Mouse (Mus musculus) ES-CJ7 (cell line): Measurements from ENCODE around the gene Ppp2r1b.

ENCODE experiments used
- DNase-seq: peaks from one replicate; pipeline ENCODE4 v3.0.0; 2011; ENCODE audit warnings: low read depth, low spot score

Gene Ppp2r1b

GRCm38 (mm10) chr9:50867015-50867414 lies 21.9 kb downstream of the Ppp2r1b start:
- DNase-seq = no peak

GRCm38 (mm10) chr9:50868182-50868581 lies 23.1 kb downstream of the Ppp2r1b start:
- no peak for DNase-seq

DNA sequence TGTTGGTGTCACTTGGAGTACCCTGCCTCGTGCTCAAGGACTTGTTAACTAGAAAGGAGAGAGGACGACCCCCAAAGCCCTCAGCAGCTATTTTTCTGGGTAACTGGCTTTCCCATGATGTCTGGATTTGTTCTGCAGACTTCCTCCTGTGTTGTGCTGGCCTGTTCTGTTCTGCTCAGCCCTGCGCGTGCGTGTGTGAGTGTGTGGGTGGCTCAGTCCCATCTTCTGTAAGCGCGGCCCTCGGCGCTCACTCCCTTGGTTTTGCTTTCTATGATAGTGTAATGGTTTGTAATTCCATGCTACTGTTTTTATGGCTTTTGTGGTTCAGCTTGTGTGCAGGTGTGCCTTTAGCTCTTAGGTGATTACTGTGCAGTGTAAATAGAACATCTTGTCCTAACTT lies 28.1 kb downstream of the Ppp2r1b start:
- no peak for DNase-seq

GRCm38 (mm10) chr9:50874031-50874430 lies 28.9 kb downstream of the Ppp2r1b start:
- no peak for DNase-seq

DNA sequence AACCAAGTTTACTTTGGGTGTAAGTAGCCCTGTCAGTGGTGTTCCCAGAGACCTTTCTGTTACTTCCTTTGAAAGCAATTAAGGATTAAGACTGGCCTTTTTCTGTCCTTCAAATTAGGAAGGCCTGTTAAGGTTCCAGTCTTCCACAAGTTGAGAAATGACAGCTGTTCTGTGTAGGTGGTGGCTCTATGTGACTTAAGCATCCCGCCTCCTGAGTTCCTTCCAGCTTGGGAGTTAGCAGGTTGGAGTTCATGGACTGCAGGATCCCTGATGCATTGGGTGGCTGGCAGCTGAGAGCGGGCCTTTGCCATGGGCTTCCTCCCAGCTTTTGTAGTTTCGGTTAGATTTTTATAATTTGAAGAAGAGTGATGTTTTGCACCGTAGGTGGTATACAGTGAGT lies 30.4 kb downstream of the Ppp2r1b start:
- DNase-seq = no peak

DNA sequence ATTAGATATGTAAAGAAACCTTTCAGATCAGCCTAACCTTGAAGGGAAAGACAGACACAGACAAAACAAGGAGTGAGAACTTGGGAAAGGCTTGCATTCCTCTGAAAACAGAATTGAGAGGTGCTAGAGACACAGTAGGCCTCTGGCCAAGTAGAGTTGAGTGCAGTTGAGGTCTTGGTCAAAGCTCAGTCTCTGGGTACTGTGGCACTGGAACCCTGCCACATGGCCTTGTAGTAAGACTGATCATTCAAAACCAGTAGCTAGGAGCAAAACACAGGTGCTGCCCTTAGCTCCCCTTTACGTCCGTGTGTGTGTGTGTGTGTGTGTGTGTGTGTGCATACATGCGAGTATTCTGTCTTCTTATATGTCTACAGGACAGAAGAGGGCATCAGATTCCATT lies 31.2 kb downstream of the Ppp2r1b start:
- DNase-seq = no peak

DNA sequence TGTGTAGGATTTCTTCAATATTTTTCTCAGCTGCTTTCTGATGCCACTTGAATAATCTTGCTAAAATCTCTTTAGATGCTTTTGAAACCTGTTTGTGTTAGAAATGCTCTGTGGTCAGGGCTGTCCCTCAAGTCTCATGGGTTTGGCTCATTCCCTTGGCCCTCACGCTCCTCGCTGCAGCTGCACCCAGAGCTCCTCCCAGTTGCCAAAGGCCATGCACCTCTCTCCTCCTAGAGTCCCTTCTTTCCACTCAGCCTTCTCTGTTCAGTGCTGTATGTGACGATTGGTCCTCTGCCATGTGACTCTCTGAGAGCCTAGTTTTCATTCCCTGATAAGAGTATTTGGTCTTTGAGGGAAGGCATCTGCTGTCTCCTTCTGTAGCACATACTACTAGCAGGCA lies 32.3 kb downstream of the Ppp2r1b start:
- no peak for DNase-seq

- no peak for DNase-seq
These were observed 37.1 kb downstream of the Ppp2r1b start for GRCm38 (mm10) chr9:50882183-50882582.

DNA sequence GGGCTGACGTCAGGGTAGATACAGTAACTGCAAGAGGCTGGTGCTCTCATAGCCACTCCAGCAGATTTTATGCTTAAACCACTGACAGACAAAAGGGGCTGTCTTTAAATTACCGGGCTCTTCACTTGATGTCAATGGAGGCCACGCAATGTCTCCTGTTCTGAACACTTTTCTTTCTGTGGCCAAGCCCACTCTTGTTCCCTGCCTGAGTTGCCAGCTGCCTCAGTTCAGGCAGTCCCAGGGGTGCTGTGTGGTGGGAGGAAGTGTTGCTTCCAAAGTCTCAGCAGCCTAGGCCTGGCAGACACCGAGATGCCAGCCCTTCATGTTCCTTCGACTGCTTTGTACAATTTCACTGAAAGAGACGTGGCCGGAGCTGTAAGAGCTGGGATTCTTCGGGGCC lies 39.0 kb downstream of the Ppp2r1b start:
- no peak for DNase-seq

DNA sequence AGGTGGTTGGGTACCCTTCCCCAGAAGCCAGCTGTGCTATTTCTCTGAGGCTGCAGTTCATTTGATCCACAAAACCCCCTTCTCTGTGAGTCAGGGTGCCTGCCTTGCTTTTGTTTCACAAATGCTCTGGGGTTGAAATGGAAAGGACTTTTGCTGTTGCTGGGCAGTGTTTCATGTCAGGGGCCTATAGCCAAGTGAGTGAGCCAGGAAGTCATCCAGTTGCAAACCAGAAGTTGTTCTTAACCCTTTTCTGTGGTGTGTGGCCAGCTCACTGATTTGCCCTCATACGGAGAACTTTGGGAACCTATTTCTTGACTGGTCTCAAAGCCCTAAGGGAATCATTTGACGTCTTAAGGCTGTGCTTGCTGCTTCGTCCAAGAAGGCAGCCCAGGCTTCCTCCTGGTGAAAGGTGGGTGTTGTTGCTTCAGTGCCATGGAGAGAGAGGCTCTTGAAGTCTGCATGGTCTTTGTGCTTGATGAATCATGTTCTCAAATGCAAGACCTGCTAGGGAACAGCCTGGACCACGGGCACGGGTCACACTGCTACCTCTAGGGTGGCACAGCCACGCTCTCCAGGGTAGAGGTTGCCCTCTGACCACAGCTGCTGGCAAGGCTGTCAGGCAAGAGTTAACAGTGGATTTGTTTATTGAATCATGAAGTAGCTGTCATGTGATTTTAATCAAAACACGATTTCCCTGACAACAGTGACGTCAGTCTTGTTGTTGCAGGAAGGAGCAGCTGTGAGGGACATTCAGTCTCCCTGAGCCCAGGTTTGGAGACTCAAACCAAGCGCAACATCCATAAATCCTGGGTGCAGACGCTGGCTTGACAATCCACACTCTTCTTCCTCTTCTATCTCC lies 39.9 kb downstream of the Ppp2r1b start:
- DNase-seq = no peak

- DNase-seq = no peak
These were observed 40.5 kb downstream of the Ppp2r1b start for GRCm38 (mm10) chr9:50885600-50885987.

- DNase-seq = no peak
These were observed 41.8 kb downstream of the Ppp2r1b start for GRCm38 (mm10) chr9:50886870-50887269.

DNA sequence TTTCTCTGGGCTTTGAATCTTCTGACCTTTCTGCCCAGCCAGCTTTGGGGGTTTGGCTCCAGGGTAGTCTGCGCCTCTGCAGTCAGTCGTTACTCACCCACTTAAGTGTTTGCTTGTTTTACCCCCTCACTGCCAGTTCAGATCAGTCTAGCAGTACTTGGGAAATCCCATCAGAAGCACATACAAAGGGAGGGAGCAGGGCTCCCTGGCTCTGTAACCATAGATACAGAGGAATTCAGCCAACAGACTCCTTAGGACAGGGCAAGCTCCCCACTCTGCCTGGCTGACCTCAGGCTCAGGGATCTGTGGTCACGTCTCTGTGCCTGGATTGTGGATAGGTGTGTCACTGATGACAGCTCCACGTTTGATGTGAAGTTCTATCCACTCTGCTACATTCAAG lies 42.2 kb downstream of the Ppp2r1b start:
- no peak for DNase-seq

GRCm38 (mm10) chr9:50889211-50889610 lies 44.1 kb downstream of the Ppp2r1b start:
- no peak for DNase-seq

DNA sequence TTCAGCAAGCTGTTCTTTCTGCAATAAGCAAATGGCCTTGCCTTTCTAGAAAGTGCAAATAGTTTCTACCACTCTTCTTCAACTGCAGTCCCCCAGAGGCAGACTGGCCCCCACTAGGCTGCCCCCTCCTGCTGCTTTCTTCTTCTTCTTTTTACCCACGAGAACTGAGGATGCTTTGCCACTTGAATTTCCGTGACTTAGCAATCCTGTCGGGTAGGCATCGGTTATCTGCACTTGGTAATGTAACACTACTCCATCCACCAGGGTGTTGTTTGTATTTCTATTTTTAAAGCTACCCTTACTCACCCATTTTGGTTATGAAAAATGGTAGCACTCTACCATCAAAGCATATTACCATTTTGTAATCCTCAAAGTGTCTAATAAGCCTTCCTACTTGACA lies 44.9 kb downstream of the Ppp2r1b start:
- no peak for DNase-seq

- no peak for DNase-seq
These were observed 45.5 kb downstream of the Ppp2r1b start for GRCm38 (mm10) chr9:50890494-50891090.

DNA sequence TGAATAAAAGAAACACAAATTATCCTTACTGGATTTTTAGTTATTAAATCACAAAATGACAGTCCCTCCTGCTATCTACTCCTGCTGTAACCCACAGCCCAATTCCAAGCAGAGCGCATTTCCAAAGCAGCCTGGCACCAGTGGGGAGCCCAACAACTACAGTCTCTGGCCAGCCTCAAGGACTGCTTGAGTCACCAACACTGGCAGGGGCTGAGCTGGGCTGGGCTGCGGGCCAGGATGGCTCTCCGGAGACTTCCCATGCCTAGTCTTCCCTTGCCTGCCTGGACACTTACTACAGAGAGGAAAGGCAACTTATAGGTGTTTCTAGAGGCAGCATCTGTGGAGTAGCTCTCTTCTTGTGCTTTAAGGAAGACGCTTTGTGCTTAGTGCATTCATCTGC lies 48.6 kb downstream of the Ppp2r1b start:
- DNase-seq = no peak

DNA sequence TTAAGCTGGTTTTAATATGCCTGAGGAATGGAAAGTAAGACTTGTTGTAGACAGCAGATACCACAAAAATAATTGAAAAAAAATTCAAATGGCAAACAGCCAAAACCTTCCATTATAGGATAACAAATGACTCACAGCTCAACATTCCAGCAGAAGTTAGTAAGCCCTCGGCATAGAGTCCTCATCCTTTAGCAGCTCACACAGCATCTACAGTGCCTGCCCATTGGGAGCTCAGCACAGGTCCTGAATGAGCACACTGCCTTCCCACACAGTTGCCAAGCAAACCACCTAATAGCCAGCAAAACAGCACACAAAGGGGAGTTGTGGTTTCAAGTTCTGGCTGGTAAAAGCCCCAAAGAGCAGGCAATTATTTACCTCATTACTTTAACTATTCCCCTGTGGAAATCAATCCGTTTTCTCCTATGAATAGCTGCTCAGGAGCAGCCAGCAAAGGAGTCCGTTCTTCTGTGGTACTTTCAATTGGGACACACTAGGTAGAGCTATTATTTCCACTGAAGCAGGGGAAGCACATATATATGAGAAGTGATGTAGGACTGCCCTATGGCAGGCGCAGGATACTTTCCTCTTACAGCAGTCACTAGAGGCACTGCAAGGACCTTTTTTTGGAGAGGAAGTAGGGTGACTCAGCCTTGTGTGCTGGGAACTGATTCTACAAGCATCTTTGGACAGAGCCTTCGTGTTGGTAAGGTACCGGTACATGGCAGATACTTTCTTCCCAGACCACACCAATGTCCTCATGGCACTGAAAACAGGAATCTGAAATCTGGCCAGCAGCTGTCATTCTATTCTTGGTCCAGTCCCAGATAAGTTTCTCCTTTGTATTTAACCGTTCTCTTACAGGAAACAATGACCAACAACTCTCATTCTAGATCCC lies 55.2 kb downstream of the Ppp2r1b start:
- DNase-seq = no peak

GRCm38 (mm10) chr9:50904196-50904847 lies 59.2 kb downstream of the Ppp2r1b start:
- DNase-seq = no peak

- no peak for DNase-seq
These were observed 60.2 kb downstream of the Ppp2r1b start for GRCm38 (mm10) chr9:50905321-50905720.

DNA sequence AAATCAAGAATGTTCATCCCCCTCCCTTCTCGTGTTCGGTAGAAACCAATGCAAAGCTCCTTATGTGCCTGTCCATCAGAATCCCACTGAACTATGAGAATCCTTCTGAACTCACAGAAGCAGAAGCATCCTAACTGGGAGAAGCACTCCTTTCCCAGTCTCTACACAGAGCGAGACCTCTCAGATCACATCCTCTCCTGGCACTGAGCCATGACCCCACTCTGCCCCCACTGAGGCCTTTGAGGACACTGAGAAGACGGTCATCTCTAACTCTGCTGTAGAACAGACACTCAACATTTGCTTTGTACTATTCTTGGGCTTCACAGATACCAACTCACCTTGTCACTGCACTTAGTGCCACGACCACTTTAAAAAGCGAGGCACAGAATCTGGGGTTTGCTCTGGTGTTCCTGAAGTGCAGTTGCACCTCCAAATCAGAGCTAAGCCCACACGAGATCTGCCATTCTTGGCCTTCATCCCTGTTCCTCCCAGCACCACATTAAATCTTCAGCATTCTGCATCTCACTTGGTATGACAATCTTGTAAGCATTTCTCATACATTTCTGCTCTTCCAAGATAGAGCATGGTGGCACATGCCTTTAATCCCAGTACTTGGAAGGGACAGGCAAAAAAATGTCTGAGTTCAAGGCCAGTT lies 66.9 kb downstream of the Ppp2r1b start:
- DNase-seq = no peak
